Mouse (Mus musculus) C2C12 (cell line): Measurements from ENCODE around the gene Sub1.

Source experiments
- CEBPB ChIP-seq: IDR thresholded peaks from one replicate; pipeline ENCODE4 v1.6.1; 2011; ENCODE audit warnings: low read depth, mild to moderate bottlenecking, control low read depth, moderate library complexity
- CTCF ChIP-seq: IDR thresholded peaks from one replicate; pipeline ENCODE4 v1.5.1; 2011; ENCODE audit not compliant: control insufficient read depth, insufficient read depth, insufficient read length
- FOSL1 ChIP-seq: IDR thresholded peaks from one replicate; pipeline ENCODE4 v1.8.0; 2011; ENCODE audit warnings: mild to moderate bottlenecking, low read length; ENCODE audit not compliant: poor library complexity, insufficient read depth, severe bottlenecking
- MAX ChIP-seq: IDR thresholded peaks from one replicate; pipeline ENCODE4 v1.6.1; 2011; ENCODE audit warnings: mild to moderate bottlenecking, control low read depth
- MYOD1 ChIP-seq: IDR thresholded peaks from one replicate; pipeline ENCODE4 v1.6.1; 2011; ENCODE audit warnings: low read depth; ENCODE audit not compliant: control insufficient read depth, insufficient read length
- MYOG ChIP-seq: IDR thresholded peaks from one replicate; pipeline ENCODE4 v1.6.1; 2011; ENCODE audit not compliant: control insufficient read depth, insufficient read length; ENCODE audit errors: extremely low read depth
- USF1 ChIP-seq: IDR thresholded peaks from one replicate; pipeline ENCODE4 v1.6.1; 2011; ENCODE audit warnings: low read depth, mild to moderate bottlenecking, control low read depth, moderate library complexity

DNA sequence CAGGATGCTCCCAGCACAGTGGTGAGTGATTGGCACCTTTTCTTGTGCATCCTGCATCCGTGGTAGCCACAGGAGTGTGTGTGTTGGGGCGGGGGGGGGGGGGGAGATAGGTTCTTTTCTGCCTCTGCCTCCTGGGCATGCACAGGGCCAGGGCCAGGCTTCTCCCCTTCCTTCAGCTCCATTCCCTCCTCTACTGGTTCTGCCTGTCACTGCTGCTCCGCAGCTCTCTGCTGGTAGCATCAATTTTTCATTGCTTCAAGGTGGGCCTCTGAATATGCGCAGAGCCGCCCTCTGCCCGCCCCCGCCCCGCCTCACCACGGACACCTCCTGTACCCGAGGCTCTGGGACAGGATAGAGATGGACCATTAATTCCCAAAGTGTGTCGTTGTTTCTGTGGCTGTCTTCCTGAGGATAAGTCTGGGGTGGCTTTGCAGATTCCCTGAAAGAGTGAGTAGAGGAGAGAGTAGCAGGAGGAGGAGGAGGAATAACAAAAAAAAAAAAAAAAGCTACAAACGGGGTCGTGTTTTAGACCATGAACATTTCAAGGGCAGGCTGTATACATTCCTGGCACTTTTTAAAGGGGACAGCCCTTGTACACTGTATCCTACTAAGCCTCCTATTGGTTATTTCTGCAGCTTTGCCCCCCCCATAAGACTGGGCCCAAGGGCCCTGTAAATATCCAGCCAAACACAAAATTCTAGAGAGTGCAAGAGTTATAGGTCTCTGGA lies 21.1 kb upstream of the Sub1 start:
- TF ChIP-seq CTCF = no peak
- TF ChIP-seq MAX = no peak
- TF ChIP-seq MYOG = no peak
- no peak for TF ChIP-seq FOSL1
- no peak for TF ChIP-seq USF1
- TF ChIP-seq MYOD1 = no peak
- TF ChIP-seq CEBPB = no peak
